ENCODE assay signal across 10 mouse cellular contexts in the genomic region with DNA sequence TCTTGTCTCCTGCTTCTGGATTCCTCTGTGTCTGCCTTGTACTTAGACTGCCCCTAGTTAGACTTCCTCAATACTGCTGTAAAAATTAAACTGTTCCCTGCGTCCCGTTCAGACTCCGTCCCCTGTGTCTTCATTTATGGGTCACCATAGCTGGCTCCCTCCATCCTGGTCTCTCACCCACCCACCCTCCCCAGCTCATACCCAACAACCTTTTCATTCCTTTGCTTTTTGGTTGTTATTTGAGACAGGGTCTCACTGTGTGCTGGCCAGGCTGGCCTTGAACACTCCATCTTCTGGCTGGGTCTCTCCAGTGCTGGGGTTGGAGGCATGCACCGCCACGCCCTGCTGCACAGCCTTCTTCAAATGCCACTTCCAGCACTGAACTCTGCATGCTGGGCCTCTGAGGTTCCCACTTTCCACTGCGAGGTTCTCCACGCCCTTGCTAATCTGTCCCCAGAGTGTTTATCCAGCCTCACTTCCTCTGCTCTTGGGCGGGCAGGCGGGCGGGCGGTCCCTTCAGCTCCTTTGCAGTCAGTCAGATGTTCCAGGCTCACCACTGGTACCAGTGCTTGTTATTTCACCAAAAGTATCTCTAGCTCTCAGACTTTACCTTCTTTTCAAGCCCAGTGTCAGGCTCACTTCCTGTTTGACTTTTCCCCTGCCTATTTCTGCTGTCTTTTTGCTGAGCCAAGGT. TPM values are rescaled to one million over a fixed set of nuclear protein-coding genes. Genes with fewer than 3 reads are reported as not detected.
DNase-seq lines count a peak whose midpoint lies in the region; ATAC-seq and TF ChIP-seq lines count a peak whose summit lies in the region.
"Had no signal": no experiment of that assay in that cellular context is flagged by ENCODE, and none has a peak within 500 bp of the region (broad histone marks: within the 10 kb centered on the region; RNA-seq: fewer than 3 reads in every experiment).

No protein-coding gene starts in this region.

- H3K9me3 ChIP-seq in liver, embryonic 16.5 days (replicated peaks; ENCODE audit: control insufficient read depth, low read length): no peaks in the 10 kb centered on the region
- H3K9me3 ChIP-seq in midbrain, embryonic 11.5 days (ENCODE audit: control insufficient read depth, low read length): no peaks in the 10 kb centered on the region
- H3K9me3 ChIP-seq: embryonic facial prominence, embryonic 13.5 days had no signal

- peak; percentile 78 to 82 for DNase-seq in heart, adult 9 months (ENCODE audit: low spot score in 2 of 2)
- DNase-seq in spleen, postnatal 36 days (ENCODE audit: low spot score in 2 of 2): peak; percentile 74 to 79
- DNase-seq in adipocyte (ENCODE audit: low spot score): no peak
- DNase-seq in midbrain, embryonic 11.5 days (ENCODE audit: low spot score, missing footprints): no peak
- DNase-seq in kidney, adult 11 months: no peak
- DNase-seq in right cerebral cortex, postnatal 25 days: no peak

- H3K36me3 ChIP-seq in liver, embryonic 16.5 days (ENCODE audit: control insufficient read depth, insufficient read depth): no peaks in the 10 kb centered on the region
- H3K36me3 ChIP-seq in midbrain, embryonic 11.5 days (ENCODE audit: control insufficient read depth, insufficient read depth, low read length): no peaks in the 10 kb centered on the region
- H3K36me3 ChIP-seq: embryonic facial prominence, embryonic 13.5 days had no signal

- no peak overlapping the region for H3K4me3 ChIP-seq in bone marrow, adult 2 months (replicated peaks; ENCODE audit: control insufficient read depth, low read depth, low read length)
- H3K4me3 ChIP-seq in liver, embryonic 16.5 days (ENCODE audit: low read depth, low read length): peak overlapping the region; percentile 48
- H3K4me3 ChIP-seq in midbrain, embryonic 11.5 days (ENCODE audit: low read depth, low read length): no peak overlapping the region
- H3K4me3 ChIP-seq: embryonic facial prominence, embryonic 13.5 days; myocyte had no signal

- peak overlapping the region; percentile 54 for H3K9ac ChIP-seq in liver, embryonic 16.5 days (ENCODE audit: low read depth, low read length)
- no peak overlapping the region for H3K9ac ChIP-seq in midbrain, embryonic 11.5 days (ENCODE audit: low read length)
- H3K9ac ChIP-seq: embryonic facial prominence, embryonic 13.5 days had no signal

- 5% methylated on average over 11 of the region's 11 CpGs for WGBS in bone marrow, adult 2 months
- WGBS in liver, embryonic 16.5 days (ENCODE audit: insufficient replicate concordance): 11% methylated on average over 11 of the region's 11 CpGs
- WGBS in midbrain, embryonic 11.5 days: 83% methylated on average over 11 of the region's 11 CpGs

- peak; percentile 80 for ATAC-seq in liver, embryonic 16.5 days (ENCODE audit: low read depth)
- no peak for ATAC-seq in midbrain, embryonic 11.5 days (ENCODE audit: low FRiP score)

- peak overlapping the region; percentile 81 for H3K4me2 ChIP-seq in liver, embryonic 16.5 days (ENCODE audit: low read depth, low read length)
- H3K4me2 ChIP-seq in midbrain, embryonic 11.5 days: no peak overlapping the region
- H3K4me2 ChIP-seq: embryonic facial prominence, embryonic 13.5 days had no signal

- H3K27me3 ChIP-seq in liver, embryonic 16.5 days (ENCODE audit: control insufficient read depth, insufficient read depth, low read depth, low read length): no peaks in the 10 kb centered on the region
- no peaks in the 10 kb centered on the region for H3K27me3 ChIP-seq in midbrain, embryonic 11.5 days (ENCODE audit: control insufficient read depth, insufficient read depth, low read length)
- H3K27me3 ChIP-seq: embryonic facial prominence, embryonic 13.5 days had no signal

- peak overlapping the region; percentile 49 for H3K27ac ChIP-seq in bone marrow, adult 2 months (ENCODE audit: control insufficient read depth, insufficient read depth, low read depth, low read length, poor library complexity)
- peak overlapping the region; percentile 95 for H3K27ac ChIP-seq in liver, embryonic 16.5 days (ENCODE audit: low read length)
- H3K27ac ChIP-seq in midbrain, embryonic 11.5 days (ENCODE audit: low read depth, low read length): no peak overlapping the region
- H3K27ac ChIP-seq: embryonic facial prominence, embryonic 13.5 days had no signal

- peak; percentile 36; the same call in 1 of the 2 replicates for TF ChIP-seq POLR2A in bone marrow, adult 2 months (IDR thresholded peaks at IDR 0.05; ENCODE audit: borderline replicate concordance, control insufficient read depth, low read depth, low read length)

- no peak for TF ChIP-seq CTCF in bone marrow, adult 2 months (IDR thresholded peaks at IDR 0.05; ENCODE audit: control insufficient read depth, insufficient read depth, low read length)

- peaks cover 26% of the 10 kb centered on the region for H3K4me1 ChIP-seq in bone marrow, adult 2 months (ENCODE audit: control insufficient read depth, insufficient read depth, low read length)
- H3K4me1 ChIP-seq in liver, embryonic 16.5 days (ENCODE audit: control insufficient read depth, low read depth, low read length): peaks cover 80% of the 10 kb centered on the region
- peaks cover 7% of the 10 kb centered on the region for H3K4me1 ChIP-seq in midbrain, embryonic 11.5 days (ENCODE audit: control insufficient read depth, insufficient read depth, low read length)

RNA-seq across cellular contexts. Expression of a gene that starts 18.5 kb away (rescaled TPM):
- polyA plus RNA-seq in bone marrow, adult 2 months (2011; ENCODE audit: insufficient read depth, insufficient read length, low replicate concordance, missing spikeins): 31.0 and 47.6 TPM in 2 replicates
- 39.9 and 41.8 TPM in 2 replicates for polyA plus RNA-seq in liver, embryonic 16.5 days (2015; fragmentation: Nextera tagmentation; extraction: Ambion mirVana)
- 19.3 and 19.7 TPM in 2 replicates for polyA plus RNA-seq in midbrain, embryonic 11.5 days (2014; fragmentation: Nextera tagmentation; extraction: Ambion mirVana)

RNA-seq across cellular contexts. Expression of a gene that starts 22.5 kb away (rescaled TPM):
- 40.4 and 57.7 TPM in 2 replicates for polyA plus RNA-seq in bone marrow, adult 2 months (2011; ENCODE audit: insufficient read depth, insufficient read length, low replicate concordance, missing spikeins)
- polyA plus RNA-seq in liver, embryonic 16.5 days (2015; fragmentation: Nextera tagmentation; extraction: Ambion mirVana): 24.1 and 26.6 TPM in 2 replicates
- 49.0 and 50.3 TPM in 2 replicates for polyA plus RNA-seq in midbrain, embryonic 11.5 days (2014; fragmentation: Nextera tagmentation; extraction: Ambion mirVana)

Comparison
In these comparisons a context has a peak if more than half of its experiments do, and no peak if none do; other contexts are left out.
1. DNase-seq: peak in heart, adult 9 months (2 of 2) and spleen, postnatal 36 days (2 of 2); none in adipocyte (single experiment), midbrain, embryonic 11.5 days (single experiment), kidney, adult 11 months (single experiment) and right cerebral cortex, postnatal 25 days (single experiment).